Mouse (Mus musculus) neural tube, embryonic 13.5 days (tissue): ENCODE data around the gene Gm1604a. TPM values are rescaled to one million over a fixed set of nuclear protein-coding genes. Genes with fewer than 3 reads are reported as not detected.
"Not testable (repeated sequence)": the region's sequence is repeated elsewhere in the genome, so short reads cannot be mapped to it uniquely, and the experiment has no call there.

Experiments used
- ATAC-seq: fragments of 200-750 bp; cut with Nextera tagmentation; 2 replicates; pipeline ENCODE4 v1.8.0; 2017; ENCODE audit warnings: low read depth, mild to moderate bottlenecking, moderate TSS enrichment, moderate library complexity
- H3K27ac ChIP-seq: fragments of 300-500 bp; sonication (generic); replicated peaks from 2 replicates; pipeline ENCODE4 v1.5.1; 2015; ENCODE audit warnings: moderate library complexity, mild to moderate bottlenecking, inconsistent platforms
- H3K27me3 ChIP-seq: fragments of 300-500 bp; sonication (generic); 2 replicates; pipeline ENCODE4 v1.6.1; 2015; ENCODE audit warnings: mild to moderate bottlenecking, inconsistent platforms
- H3K36me3 ChIP-seq: fragments of 300-500 bp; sonication (generic); 2 replicates; pipeline ENCODE4 v1.6.1; 2015; ENCODE audit warnings: mild to moderate bottlenecking, inconsistent platforms
- H3K4me1 ChIP-seq: fragments of 300-500 bp; sonication (generic); replicated peaks from 2 replicates; pipeline ENCODE4 v1.6.1; 2015; ENCODE audit warnings: inconsistent platforms
- H3K4me2 ChIP-seq: fragments of 300-500 bp; sonication (generic); 2 replicates; pipeline ENCODE4 v1.6.1; 2015; ENCODE audit warnings: inconsistent platforms, mild to moderate bottlenecking, moderate library complexity
- H3K4me3 ChIP-seq: fragments of 300-500 bp; sonication (generic); 2 replicates; pipeline ENCODE4 v1.5.1; 2015; ENCODE audit warnings: mild to moderate bottlenecking, inconsistent platforms
- H3K9ac ChIP-seq: fragments of 300-500 bp; sonication (generic); 2 replicates; pipeline ENCODE4 v1.6.1; 2015; ENCODE audit warnings: moderate library complexity, mild to moderate bottlenecking, inconsistent platforms
- H3K9me3 ChIP-seq: fragments of 300-500 bp; sonication (generic); 2 replicates; pipeline ENCODE4 v1.6.1; 2016; ENCODE audit warnings: inconsistent platforms
- WGBS: fragments of 180-500 bp; shearing (Covaris S2); methylation state at CpG from one replicate; pipeline ENCODE4 v1.1.7; 2015; 5-methylcytosine and 5-hydroxymethylcytosine counted together
- polyA plus RNA-seq: library from polyadenylated mRNA; unstranded; fragments of >200 nt; fragmentation: Nextera tagmentation; extraction: Ambion mirVana; gene quantifications from 2 replicates; pipeline ENCODE4 v1.2.1, GENCODE M21; 2015

Gene Gm1604a
- polyA plus RNA-seq, 1 experiment from 2014 or later, result not detected

- not testable (repeated sequence) for H3K4me3 ChIP-seq, H3K4me2 ChIP-seq, H3K27me3 ChIP-seq, H3K36me3 ChIP-seq, H3K27ac ChIP-seq, H3K9ac ChIP-seq, H3K4me1 ChIP-seq, H3K9me3 ChIP-seq, ATAC-seq
- WGBS, result no CpG with 5 or more reads among the region's 7 CpGs
Observed at GRCm38 (mm10) chr17:7009440-7009839, 15.9 kb upstream of the Gm1604a start.

GRCm38 (mm10) chr17:7009901-7010300 lies 15.5 kb upstream of the Gm1604a start:
- H3K9me3 ChIP-seq, H3K9ac ChIP-seq, ATAC-seq, H3K4me3 ChIP-seq, H3K4me2 ChIP-seq, H3K36me3 ChIP-seq, H3K27ac ChIP-seq, H3K27me3 ChIP-seq, H3K4me1 ChIP-seq: not testable (repeated sequence)
- WGBS, result 75% methylated on average over 5 of the region's 9 CpGs

GRCm38 (mm10) chr17:7014190-7014589 lies 11.2 kb upstream of the Gm1604a start:
- ATAC-seq, H3K36me3 ChIP-seq, H3K27me3 ChIP-seq, H3K4me3 ChIP-seq, H3K4me2 ChIP-seq, H3K9ac ChIP-seq, H3K27ac ChIP-seq, H3K4me1 ChIP-seq, H3K9me3 ChIP-seq: not testable (repeated sequence)
- no CpG with 5 or more reads among the region's 1 CpGs for WGBS

GRCm38 (mm10) chr17:7025764-7026346 lies 487 bp downstream of the Gm1604a start:
- WGBS, result 17% methylated on average over 3 of the region's 14 CpGs
- not testable (repeated sequence) for H3K4me3 ChIP-seq, H3K9me3 ChIP-seq, H3K27me3 ChIP-seq, H3K9ac ChIP-seq, H3K4me2 ChIP-seq, H3K36me3 ChIP-seq, H3K27ac ChIP-seq, H3K4me1 ChIP-seq
- ATAC-seq, result peak; percentile 25; the same call in 1 of the 2 replicates

GRCm38 (mm10) chr17:7030204-7030603 lies 4.8 kb downstream of the Gm1604a start:
- 87% methylated on average over 7 of the region's 7 CpGs for WGBS
- H3K9ac ChIP-seq, H3K27ac ChIP-seq, H3K4me2 ChIP-seq, ATAC-seq, H3K36me3 ChIP-seq, H3K9me3 ChIP-seq, H3K27me3 ChIP-seq, H3K4me3 ChIP-seq, H3K4me1 ChIP-seq: not testable (repeated sequence)

GRCm38 (mm10) chr17:7030622-7031174 lies 5.3 kb downstream of the Gm1604a start:
- 70% methylated on average over 3 of the region's 6 CpGs for WGBS
- not testable (repeated sequence) for ATAC-seq, H3K4me2 ChIP-seq, H3K27me3 ChIP-seq, H3K27ac ChIP-seq, H3K9me3 ChIP-seq, H3K9ac ChIP-seq, H3K4me3 ChIP-seq, H3K4me1 ChIP-seq, H3K36me3 ChIP-seq

- H3K36me3 ChIP-seq, H3K27me3 ChIP-seq, H3K9me3 ChIP-seq, H3K9ac ChIP-seq, H3K27ac ChIP-seq, H3K4me2 ChIP-seq, H3K4me1 ChIP-seq, H3K4me3 ChIP-seq: not testable (repeated sequence)
- WGBS, result 68% methylated on average over 3 of the region's 17 CpGs
- ATAC-seq, result 0 out of 2 replicates have a peak, but pooled peaks have one; percentile 22
Observed at GRCm38 (mm10) chr17:7033192-7034166, 8.1 kb downstream of the Gm1604a start.

GRCm38 (mm10) chr17:7068997-7069539 lies 43.7 kb downstream of the Gm1604a start:
- not testable (repeated sequence) for H3K4me1 ChIP-seq, H3K27me3 ChIP-seq, H3K4me3 ChIP-seq, H3K36me3 ChIP-seq, H3K9me3 ChIP-seq, H3K9ac ChIP-seq, H3K4me2 ChIP-seq, ATAC-seq, H3K27ac ChIP-seq
- 44% methylated on average over 2 of the region's 4 CpGs for WGBS

- not testable (repeated sequence) for H3K27me3 ChIP-seq, H3K9me3 ChIP-seq, H3K27ac ChIP-seq, H3K4me1 ChIP-seq, H3K4me2 ChIP-seq, H3K36me3 ChIP-seq, H3K9ac ChIP-seq, H3K4me3 ChIP-seq, ATAC-seq
- 37% methylated on average over 6 of the region's 7 CpGs for WGBS
Observed at GRCm38 (mm10) chr17:7069561-7070240, 44.3 kb downstream of the Gm1604a start.

GRCm38 (mm10) chr17:7074494-7074893 lies 49.1 kb downstream of the Gm1604a start:
- WGBS, result 56% methylated on average over 3 of the region's 3 CpGs
- peak; percentile 60 for ATAC-seq
- H3K9me3 ChIP-seq, result not testable (repeated sequence)

GRCm38 (mm10) chr17:7075519-7075918 lies 50.2 kb downstream of the Gm1604a start:
- H3K4me2 ChIP-seq, H3K4me1 ChIP-seq, H3K27ac ChIP-seq, H3K4me3 ChIP-seq, H3K9ac ChIP-seq, H3K27me3 ChIP-seq, H3K9me3 ChIP-seq, H3K36me3 ChIP-seq, ATAC-seq: not testable (repeated sequence)
- WGBS, result 91% methylated on average over 5 of the region's 6 CpGs

More at GRCm38 (mm10) chr17:7074494-7074893, 49.1 kb downstream of the Gm1604a start:
- H3K4me2 ChIP-seq, H3K9ac ChIP-seq, H3K36me3 ChIP-seq, H3K27me3 ChIP-seq, H3K27ac ChIP-seq, H3K4me1 ChIP-seq, H3K4me3 ChIP-seq: not testable (repeated sequence)

- not testable (repeated sequence) for ATAC-seq, H3K9me3 ChIP-seq, H3K27me3 ChIP-seq, H3K4me1 ChIP-seq, H3K27ac ChIP-seq, H3K4me2 ChIP-seq, H3K4me3 ChIP-seq, H3K9ac ChIP-seq, H3K36me3 ChIP-seq
- WGBS, result 0% methylated on average over 1 of the region's 4 CpGs
Observed at GRCm38 (mm10) chr17:7079558-7079957, 54.2 kb downstream of the Gm1604a start.
